Mouse (Mus musculus) hindbrain, embryonic 14.5 days (tissue): ENCODE results near the gene Zfp217. TPM values are rescaled to one million over a fixed set of nuclear protein-coding genes. Genes with fewer than 3 reads are reported as not detected.

Source experiments
- ATAC-seq: fragments of 200-750 bp; cut with Nextera tagmentation; 2 replicates; pipeline ENCODE4 v1.8.0; 2017; ENCODE audit warnings: moderate number of reproducible peaks, mild to moderate bottlenecking, moderate TSS enrichment, moderate library complexity; ENCODE audit not compliant: low FRiP score
- DNase-seq: peaks from one replicate; pipeline ENCODE4 v3.0.0-alpha.2; 2015; ENCODE audit warnings: low spot score
- H3K27ac ChIP-seq: fragments of 300-500 bp; sonication (generic); 2 replicates; pipeline ENCODE4 v1.5.1; 2014; ENCODE audit warnings: mild to moderate bottlenecking, moderate library complexity
- H3K27me3 ChIP-seq: fragments of 300-500 bp; sonication (generic); 2 replicates; pipeline ENCODE4 v1.6.1; 2014; ENCODE audit warnings: mild to moderate bottlenecking, low read length, mixed read lengths; ENCODE audit not compliant: control insufficient read depth, insufficient read depth
- H3K36me3 ChIP-seq: fragments of 300-500 bp; sonication (generic); replicated peaks from 2 replicates; pipeline ENCODE4 v1.6.1; 2014; ENCODE audit not compliant: control insufficient read depth, insufficient read depth
- H3K4me1 ChIP-seq: fragments of 300-500 bp; sonication (generic); replicated peaks from 2 replicates; pipeline ENCODE4 v1.6.1; 2014; ENCODE audit warnings: antibody characterized with exemption, low read length, mixed read lengths; ENCODE audit not compliant: control insufficient read depth, insufficient read depth
- H3K4me2 ChIP-seq: fragments of 300-500 bp; sonication (generic); replicated peaks from 2 replicates; pipeline ENCODE4 v1.6.1; 2014; ENCODE audit warnings: mild to moderate bottlenecking, moderate library complexity
- H3K4me3 ChIP-seq: fragments of 300-500 bp; sonication (generic); replicated peaks from 2 replicates; pipeline ENCODE4 v1.5.1; 2014; ENCODE audit warnings: mild to moderate bottlenecking, low read length
- H3K9ac ChIP-seq: fragments of 300-500 bp; sonication (generic); 2 replicates; pipeline ENCODE4 v1.6.1; 2014
- H3K9me3 ChIP-seq: fragments of 300-500 bp; sonication (generic); 2 replicates; pipeline ENCODE4 v1.6.1; 2016; ENCODE audit warnings: low read length; ENCODE audit not compliant: control insufficient read depth
- WGBS: fragments of 180-500 bp; shearing (Covaris S2); extraction: QIAGEN DNeasy Blood & Tissue Kit; methylation state at CpG from one replicate; pipeline ENCODE4 v1.1.7; 2014; 5-methylcytosine and 5-hydroxymethylcytosine counted together
- polyA plus RNA-seq: library from polyadenylated mRNA; unstranded; fragments of >200 nt; fragmentation: Nextera tagmentation; extraction: Ambion mirVana; gene quantifications from 2 replicates; pipeline ENCODE4 v1.2.1, GENCODE M21; 2014

Zfp217 gene
- polyA plus RNA-seq, 1 experiment from 2014 or later: 1.5 TPM

DNA sequence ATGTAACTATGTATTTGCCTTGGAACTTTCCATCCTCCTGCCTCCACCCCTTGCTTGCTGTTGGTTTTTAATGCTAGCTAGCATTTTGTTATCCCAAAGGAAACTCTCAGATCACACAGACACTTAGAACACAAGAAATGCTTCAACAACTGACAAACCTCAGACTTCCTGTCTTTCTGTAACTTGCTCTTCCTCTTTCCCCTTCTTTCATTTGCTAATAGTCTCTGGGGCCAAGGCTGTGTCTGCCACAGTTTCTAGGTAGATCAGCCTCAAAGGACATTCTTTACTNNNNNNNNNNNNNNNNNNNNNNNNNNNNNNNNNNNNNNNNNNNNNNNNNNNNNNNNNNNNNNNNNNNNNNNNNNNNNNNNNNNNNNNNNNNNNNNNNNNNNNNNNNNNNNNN is 21.2 kb upstream of the Zfp217 start:
- Histone ChIP-seq H3K36me3 (no peaks in the 10 kb centered on the region), H3K27me3 (no peaks in the 10 kb centered on the region), H3K4me1 (no peaks in the 10 kb centered on the region), H3K9ac (no peak overlapping the region), H3K4me3 (no peak overlapping the region), H3K9me3 (no peaks in the 10 kb centered on the region), H3K27ac (no peak overlapping the region), H3K4me2 (no peak overlapping the region)
- no peak for DNase-seq
- ATAC-seq: no peak

DNA sequence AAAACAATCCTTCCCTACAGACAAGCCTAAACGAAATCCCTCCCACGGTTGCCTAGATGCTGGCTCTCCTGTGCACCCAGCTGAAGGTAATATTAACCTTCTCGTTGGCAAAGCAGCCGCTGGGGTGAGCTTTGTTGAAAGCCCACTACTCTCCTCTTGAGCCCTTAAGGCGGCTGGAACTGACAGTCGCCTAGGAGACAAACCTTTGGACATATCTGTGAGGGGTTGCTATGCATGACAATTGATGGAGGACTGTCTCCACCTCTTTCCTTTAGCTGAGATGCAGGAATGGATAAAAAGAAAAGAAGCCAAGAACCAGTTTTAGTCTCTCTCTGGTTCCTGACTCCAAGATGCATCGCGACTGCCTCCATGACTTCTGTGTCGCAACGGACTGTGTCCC is 17.7 kb upstream of the Zfp217 start:
- no peak for DNase-seq
- no peak for ATAC-seq
- Histone ChIP-seq H3K4me2 (no peak overlapping the region), H3K27me3 (no peaks in the 10 kb centered on the region), H3K9me3 (no peaks in the 10 kb centered on the region), H3K36me3 (no peaks in the 10 kb centered on the region), H3K4me3 (no peak overlapping the region), H3K9ac (no peak overlapping the region), H3K4me1 (no peaks in the 10 kb centered on the region), H3K27ac (no peak overlapping the region)
- 75% methylated on average over 10 of the region's 10 CpGs for WGBS

DNA sequence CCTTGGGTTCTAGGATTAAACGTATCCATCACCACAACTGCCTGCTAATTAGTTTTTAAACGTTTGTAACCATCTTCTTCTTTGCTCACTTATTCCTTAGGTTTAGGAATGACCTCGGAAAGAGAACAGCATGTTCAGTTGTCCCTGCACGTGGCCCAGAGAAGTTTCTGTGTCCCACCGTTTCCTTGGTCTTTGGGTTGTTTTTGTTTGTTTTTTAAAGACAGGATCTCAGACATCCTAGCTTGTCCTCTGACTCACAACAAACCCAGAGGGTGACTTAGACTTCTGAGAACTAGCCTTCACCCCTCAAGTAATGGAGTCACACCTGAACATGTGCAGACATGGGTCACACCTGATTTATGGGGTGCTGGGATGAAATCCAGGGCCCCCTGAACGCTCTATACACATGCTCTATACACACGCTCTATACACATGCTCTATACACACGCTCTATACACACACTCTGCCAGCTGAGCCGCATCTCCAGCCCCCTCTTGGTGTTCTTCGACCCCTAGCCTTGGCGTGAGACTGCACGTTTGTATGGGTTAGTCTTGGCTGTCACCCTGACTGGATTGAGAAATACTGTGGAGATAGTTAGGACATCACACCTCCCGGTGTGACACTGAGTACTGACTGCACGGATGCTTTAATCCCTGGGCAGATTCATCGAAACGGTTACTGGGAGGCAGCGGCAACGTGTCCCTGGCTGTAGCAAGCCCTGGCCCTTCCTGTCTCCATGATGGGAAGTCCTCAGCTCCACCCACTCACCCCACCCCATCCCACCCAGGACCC is 16.0 kb upstream of the Zfp217 start:
- H3K9ac ChIP-seq: no peak overlapping the region
- ATAC-seq: no peak
- H3K4me2 ChIP-seq: no peak overlapping the region
- H3K36me3 ChIP-seq: no peaks in the 10 kb centered on the region
- H3K27ac ChIP-seq: no peak overlapping the region
- H3K9me3 ChIP-seq: no peaks in the 10 kb centered on the region
- WGBS: 85% methylated on average over 18 of the region's 18 CpGs
- no peak overlapping the region for H3K4me3 ChIP-seq
- H3K27me3 ChIP-seq: no peaks in the 10 kb centered on the region
- no peak for DNase-seq
- no peaks in the 10 kb centered on the region for H3K4me1 ChIP-seq

DNA sequence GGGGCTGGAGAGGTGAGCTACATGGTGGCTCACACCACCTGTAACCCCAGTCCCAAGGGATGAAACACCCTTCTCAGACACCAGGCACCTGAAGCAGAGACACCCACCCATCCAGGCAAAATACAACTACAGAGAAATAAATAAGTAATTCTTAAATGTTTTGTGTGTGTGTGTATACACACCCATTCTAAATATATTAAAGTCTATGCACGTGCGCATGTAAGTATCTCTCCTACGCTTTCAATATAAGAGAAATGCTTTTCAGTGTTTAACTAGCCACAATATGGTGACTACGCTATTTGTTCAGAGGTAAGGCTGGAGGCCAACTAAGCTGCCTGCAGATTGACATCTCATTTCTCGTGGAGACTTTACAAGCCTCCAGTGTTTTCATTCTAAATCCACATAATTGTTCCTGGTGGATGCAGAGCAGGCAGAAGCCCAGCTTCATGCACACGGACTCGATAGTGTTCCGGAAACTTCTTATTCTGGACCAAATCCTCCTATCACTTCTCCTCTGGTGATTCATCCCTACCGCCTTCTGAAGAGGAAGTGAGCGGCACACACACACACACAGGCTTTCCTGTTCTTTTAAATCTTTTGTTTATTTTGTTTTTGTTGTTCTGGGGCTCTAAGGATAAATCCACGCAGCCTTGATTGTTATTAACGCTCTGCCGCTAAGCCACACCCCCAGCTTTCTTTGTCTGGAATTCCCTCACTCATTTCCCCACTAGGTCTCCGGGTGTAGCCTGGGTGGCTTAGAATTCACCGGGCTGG is 12.1 kb upstream of the Zfp217 start:
- no peak for DNase-seq

DNA sequence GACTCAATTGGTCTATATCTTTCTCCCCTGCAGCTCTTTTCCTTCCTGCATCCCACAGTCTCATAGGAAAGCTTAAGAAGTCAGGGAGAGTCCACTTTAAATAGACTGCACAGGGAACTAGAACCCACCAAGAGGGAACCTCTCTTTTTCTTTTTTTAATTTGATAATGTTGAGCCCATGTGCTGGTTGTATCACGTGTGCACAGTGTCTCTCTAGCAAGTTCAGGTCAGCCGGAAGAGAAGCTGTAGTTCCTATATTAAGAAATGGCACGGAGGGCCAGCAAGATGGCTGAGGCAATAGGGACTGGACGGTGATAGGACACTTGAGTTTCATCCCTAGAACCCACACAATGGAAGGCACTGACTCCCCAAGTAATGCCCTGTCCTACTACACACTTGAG is 11.1 kb upstream of the Zfp217 start:
- Histone ChIP-seq H3K36me3 (no peaks in the 10 kb centered on the region), H3K27me3 (no peaks in the 10 kb centered on the region), H3K9me3 (no peaks in the 10 kb centered on the region), H3K4me1 (no peaks in the 10 kb centered on the region), H3K9ac (no peak overlapping the region), H3K27ac (no peak overlapping the region), H3K4me2 (no peak overlapping the region), H3K4me3 (no peak overlapping the region)
- ATAC-seq: no peak
- no peak for DNase-seq
- 86% methylated on average over 4 of the region's 4 CpGs for WGBS

More for the DNA sequence above, 12.1 kb upstream of the Zfp217 start:
- WGBS: 47% methylated on average over 15 of the region's 15 CpGs
- no peaks in the 10 kb centered on the region for H3K27me3 ChIP-seq
- H3K4me3 ChIP-seq: no peak overlapping the region
- no peak overlapping the region for H3K27ac ChIP-seq
- no peak overlapping the region for H3K9ac ChIP-seq
- H3K9me3 ChIP-seq: no peaks in the 10 kb centered on the region
- no peak for ATAC-seq
- no peaks in the 10 kb centered on the region for H3K4me1 ChIP-seq
- H3K4me2 ChIP-seq: no peak overlapping the region
- no peaks in the 10 kb centered on the region for H3K36me3 ChIP-seq

DNA sequence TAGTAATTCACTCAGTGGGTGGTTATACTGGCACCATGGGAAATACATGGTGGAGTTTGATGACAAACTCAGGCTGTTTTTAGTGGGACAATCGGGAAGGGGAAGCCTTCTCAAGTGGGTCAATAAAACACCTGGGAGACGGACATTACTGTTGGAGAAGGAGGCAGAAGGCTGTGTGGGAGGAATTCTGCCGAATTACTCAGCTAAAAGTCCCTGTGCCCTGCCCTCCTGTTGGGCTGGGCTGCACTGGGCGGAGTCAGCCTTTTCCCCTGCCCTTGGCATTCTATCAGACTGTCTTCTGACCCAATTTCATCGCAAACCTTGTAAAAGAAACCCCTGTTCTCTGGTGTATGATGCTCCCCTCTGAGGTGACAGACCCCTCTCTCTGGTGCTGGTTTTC is 10.3 kb upstream of the Zfp217 start:
- H3K4me1 ChIP-seq: peaks cover 6% of the 10 kb centered on the region
- H3K36me3 ChIP-seq: no peaks in the 10 kb centered on the region
- no peak overlapping the region for H3K4me3 ChIP-seq
- DNase-seq (no peak), ATAC-seq (no peak)
- no peak overlapping the region for H3K4me2 ChIP-seq
- H3K27me3 ChIP-seq: no peaks in the 10 kb centered on the region; the same call in 1 of the 2 replicates
- no peaks in the 10 kb centered on the region for H3K9me3 ChIP-seq
- H3K9ac ChIP-seq: no peak overlapping the region
- WGBS: 47% methylated on average over 5 of the region's 5 CpGs
- no peak overlapping the region for H3K27ac ChIP-seq

DNA sequence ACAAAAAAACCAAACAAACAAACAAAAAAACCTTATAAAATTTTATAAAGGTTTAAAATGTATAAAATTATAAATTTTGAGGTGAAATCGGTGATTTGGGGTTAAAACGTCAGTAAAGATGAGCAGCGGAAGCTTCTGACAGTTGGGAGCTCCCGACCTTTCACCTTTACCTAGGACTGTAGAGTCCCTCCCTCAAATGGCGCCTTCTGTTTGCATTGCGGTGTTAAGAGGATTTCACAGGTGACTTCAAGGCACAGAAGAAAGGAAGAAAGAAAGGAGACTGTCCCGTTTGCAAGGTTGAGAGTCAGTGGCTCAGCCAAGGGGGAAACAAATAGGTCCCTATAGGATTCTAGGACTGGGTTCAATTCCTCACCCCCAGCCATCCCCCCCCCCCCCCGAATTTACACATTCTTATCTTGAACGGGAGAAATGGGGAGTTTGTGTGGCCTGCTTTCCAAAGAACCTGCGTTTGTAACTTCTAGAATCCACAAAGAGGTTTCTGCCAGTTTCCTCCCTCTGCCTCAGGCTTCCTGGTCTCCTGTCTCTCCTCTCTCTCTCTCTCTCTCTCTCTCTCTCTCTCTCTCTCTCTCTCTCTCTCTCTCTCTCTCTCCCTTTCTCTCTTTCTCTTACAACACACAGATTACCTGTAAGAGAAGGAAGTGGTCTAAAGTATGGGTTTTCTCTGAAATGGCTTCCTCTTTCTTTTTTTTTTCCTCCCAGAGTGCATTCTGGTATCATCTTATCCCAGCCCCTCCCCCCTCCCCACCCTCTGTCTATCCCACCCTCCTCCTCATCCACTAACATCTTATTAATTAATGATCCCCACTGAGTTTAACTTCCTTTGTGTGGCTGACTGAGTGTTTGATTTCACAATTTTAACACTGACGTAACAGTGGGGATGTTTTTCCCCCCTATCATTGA is 9.6 kb upstream of the Zfp217 start:
- Histone ChIP-seq H3K4me2 (no peak overlapping the region), H3K9me3 (no peaks in the 10 kb centered on the region), H3K9ac (no peak overlapping the region), H3K4me1 (peaks cover 7% of the 10 kb centered on the region), H3K36me3 (no peaks in the 10 kb centered on the region), H3K27me3 (no peaks in the 10 kb centered on the region; the same call in 1 of the 2 replicates), H3K4me3 (no peak overlapping the region), H3K27ac (no peak overlapping the region)
- DNase-seq (no peak), ATAC-seq (no peak)
- 56% methylated on average over 11 of the region's 11 CpGs for WGBS

DNA sequence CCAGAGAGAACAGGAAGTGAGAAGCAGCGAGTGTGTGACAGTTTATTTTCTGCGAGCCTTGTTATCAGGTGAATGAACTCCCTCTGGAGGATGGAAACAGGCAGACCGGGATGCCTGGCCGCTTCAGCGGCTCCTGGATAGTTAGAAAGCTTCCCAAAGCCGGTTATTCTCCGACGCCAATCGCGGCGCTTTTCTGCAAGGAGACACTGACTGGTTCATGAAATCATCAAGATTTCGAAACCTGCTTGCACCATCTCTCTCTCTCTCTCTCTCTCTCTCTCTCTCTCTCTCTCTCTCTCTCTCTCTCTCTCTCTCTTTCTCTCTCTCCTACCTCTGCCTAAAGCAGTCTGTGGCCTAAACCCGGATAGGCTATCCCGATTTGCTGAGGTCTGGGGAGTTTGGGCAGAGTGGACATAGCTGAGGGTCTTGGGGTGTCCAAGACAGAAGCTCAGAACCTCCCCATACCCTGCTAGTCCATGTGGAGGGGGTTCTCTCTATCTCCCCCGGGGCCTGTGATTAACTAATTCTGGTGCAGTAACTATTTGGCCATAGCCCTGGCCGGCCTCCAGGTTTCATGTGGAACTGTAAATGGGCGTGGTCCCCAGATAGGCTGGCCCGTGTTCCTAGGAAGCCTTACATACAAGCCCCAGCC is 7.3 kb upstream of the Zfp217 start:
- peaks cover 7% of the 10 kb centered on the region for H3K4me1 ChIP-seq
- peak overlapping the region; percentile 18; the same call in 1 of the 2 replicates for H3K9ac ChIP-seq
- peak; percentile 69 for DNase-seq
- no peaks in the 10 kb centered on the region for H3K36me3 ChIP-seq
- peak overlapping the region; percentile 18 for H3K4me3 ChIP-seq
- ATAC-seq: no peak
- H3K9me3 ChIP-seq: no peaks in the 10 kb centered on the region
- H3K4me2 ChIP-seq: peak overlapping the region; percentile 50
- no peak overlapping the region; the same call in 1 of the 2 replicates for H3K27ac ChIP-seq
- no peaks in the 10 kb centered on the region; the same call in 1 of the 2 replicates for H3K27me3 ChIP-seq
- 12% methylated on average over 18 of the region's 18 CpGs for WGBS
